Mouse (Mus musculus): ENCODE results near the gene Dhx16. TPM values are rescaled to one million over a fixed set of nuclear protein-coding genes. Genes with fewer than 3 reads are reported as not detected.

Dhx16 gene
- polyA plus RNA-seq, 1 experiment from 2014 or later: 36.8 TPM

- WGBS: 56% methylated on average over 2 of the region's 2 CpGs
Observed at GRCm38 (mm10) chr17:35939108-35939507, 59.5 kb downstream of the Dhx16 start.

DNA sequence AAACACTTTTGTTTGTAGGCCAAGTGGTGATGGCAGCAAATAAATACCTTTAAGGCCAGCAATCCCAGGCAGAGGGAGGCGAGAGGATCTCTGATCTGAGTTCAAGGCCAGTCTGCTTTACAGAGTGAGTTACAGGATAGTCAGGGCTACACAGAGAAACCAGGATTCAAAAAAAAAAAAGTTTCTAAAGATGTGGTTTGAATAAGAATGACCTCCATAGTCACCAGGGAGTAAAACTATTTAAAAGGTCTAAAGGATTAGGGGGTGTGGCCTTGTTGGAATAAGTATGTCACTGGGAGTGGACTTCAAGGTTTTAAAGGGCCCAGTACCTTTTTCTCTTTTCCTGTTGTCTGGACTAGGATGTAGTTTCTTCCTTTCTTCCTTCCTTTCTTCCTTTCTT lies 60.3 kb downstream of the Dhx16 start:
- no peak for ATAC-seq (ENCODE audit: insufficient number of reproducible peaks, low FRiP score, low TSS enrichment, low read depth)
- no peak overlapping the region for H3K9ac ChIP-seq
- no peaks in the 10 kb centered on the region for H3K27me3 ChIP-seq
- 68% methylated on average over 1 of the region's 1 CpGs for WGBS
- H3K27ac ChIP-seq: no peak overlapping the region
- no peak overlapping the region for H3K4me2 ChIP-seq
- no peaks in the 10 kb centered on the region for H3K36me3 ChIP-seq
- no peaks in the 10 kb centered on the region for H3K4me1 ChIP-seq
- H3K9me3 ChIP-seq: no peaks in the 10 kb centered on the region
- no peak overlapping the region for H3K4me3 ChIP-seq

More at GRCm38 (mm10) chr17:35939108-35939507, 59.5 kb downstream of the Dhx16 start:
- H3K4me2 ChIP-seq: no peak overlapping the region
- no peak for ATAC-seq (ENCODE audit: insufficient number of reproducible peaks, low FRiP score, low TSS enrichment, low read depth)
- H3K27me3 ChIP-seq: no peaks in the 10 kb centered on the region
- H3K36me3 ChIP-seq: no peaks in the 10 kb centered on the region
- no peaks in the 10 kb centered on the region for H3K4me1 ChIP-seq
- H3K9ac ChIP-seq: no peak overlapping the region
- no peak overlapping the region for H3K27ac ChIP-seq
- no peak overlapping the region for H3K4me3 ChIP-seq
- no peaks in the 10 kb centered on the region for H3K9me3 ChIP-seq

MicroRNAs encoded within 50 kb of the gene (microRNA counts, 519-probe panel; counts per million panel counts)
- microRNA mmu-miR-1894-3p (not detected), microRNA mmu-miR-1894-5p (not detected)

Small RNAs within 50 kb of the gene (microRNA-seq; reads per million reads assigned to microRNA genes)
- gene Gm28033 (0.82 reads per million), gene Mir1894 (not detected)

Other genes starting within 250 kb of the Dhx16 start
- gene Mucl3, start 236.1 kb upstream of the Dhx16 start, polyA plus RNA-seq (2015; fragmentation: Nextera tagmentation; extraction: Ambion mirVana): 0.09 and 0.10 TPM in 2 replicates
- 14.3 and 14.4 TPM in 2 replicates for gene Vars2, start 212.2 kb upstream of the Dhx16 start, polyA plus RNA-seq (2015; fragmentation: Nextera tagmentation; extraction: Ambion mirVana)
- gene Gtf2h4, start 206.1 kb upstream of the Dhx16 start, polyA plus RNA-seq (2015; fragmentation: Nextera tagmentation; extraction: Ambion mirVana): 36.2 and 42.2 TPM in 2 replicates
- gene Ddr1, start 175.2 kb upstream of the Dhx16 start, polyA plus RNA-seq (2015; fragmentation: Nextera tagmentation; extraction: Ambion mirVana): 81.7 and 85.2 TPM in 2 replicates
- 23.2 and 27.5 TPM in 2 replicates for gene Ier3, start 58.1 kb upstream of the Dhx16 start, polyA plus RNA-seq (2015; fragmentation: Nextera tagmentation; extraction: Ambion mirVana)
- 60.2 and 70.9 TPM in 2 replicates for gene Flot1, start 56.6 kb upstream of the Dhx16 start, polyA plus RNA-seq (2015; fragmentation: Nextera tagmentation; extraction: Ambion mirVana)
- gene Tubb5, start 41.5 kb upstream of the Dhx16 start, polyA plus RNA-seq (2015; fragmentation: Nextera tagmentation; extraction: Ambion mirVana): 811 and 833 TPM in 2 replicates
- 13.0 and 15.0 TPM in 2 replicates for gene Mdc1, start 38.3 kb upstream of the Dhx16 start, polyA plus RNA-seq (2015; fragmentation: Nextera tagmentation; extraction: Ambion mirVana)
- gene Nrm, start 18.5 kb upstream of the Dhx16 start, polyA plus RNA-seq (2015; fragmentation: Nextera tagmentation; extraction: Ambion mirVana): 55.5 and 59.0 TPM in 2 replicates
- gene Ppp1r18, start 14.2 kb upstream of the Dhx16 start, polyA plus RNA-seq (2015; fragmentation: Nextera tagmentation; extraction: Ambion mirVana): 24.8 and 28.8 TPM in 2 replicates
- gene 2310061I04Rik, start 17.6 kb downstream of the Dhx16 start, polyA plus RNA-seq (2015; fragmentation: Nextera tagmentation; extraction: Ambion mirVana): 18.0 and 23.0 TPM in 2 replicates
- gene Atat1, start 30.3 kb downstream of the Dhx16 start, polyA plus RNA-seq (2015; fragmentation: Nextera tagmentation; extraction: Ambion mirVana): 58.9 and 59.1 TPM in 2 replicates
- gene Mrps18b, start 36.6 kb downstream of the Dhx16 start, polyA plus RNA-seq (2015; fragmentation: Nextera tagmentation; extraction: Ambion mirVana): 72.4 and 77.1 TPM in 2 replicates
- 35.0 and 40.1 TPM in 2 replicates for gene Ppp1r10, start 36.6 kb downstream of the Dhx16 start, polyA plus RNA-seq (2015; fragmentation: Nextera tagmentation; extraction: Ambion mirVana)
- 84.7 and 84.9 TPM in 2 replicates for gene Abcf1, start 89.9 kb downstream of the Dhx16 start, polyA plus RNA-seq (2015; fragmentation: Nextera tagmentation; extraction: Ambion mirVana)
- gene Gnl1, start 100.0 kb downstream of the Dhx16 start, polyA plus RNA-seq (2015; fragmentation: Nextera tagmentation; extraction: Ambion mirVana): 53.7 and 60.0 TPM in 2 replicates
- 33.8 and 36.0 TPM in 2 replicates for gene Prr3, start 100.4 kb downstream of the Dhx16 start, polyA plus RNA-seq (2015; fragmentation: Nextera tagmentation; extraction: Ambion mirVana)
- 2.8 and 2.9 TPM in 2 replicates for gene H2-T24, start 140.7 kb downstream of the Dhx16 start, polyA plus RNA-seq (2015; fragmentation: Nextera tagmentation; extraction: Ambion mirVana)
- gene H2-T23, start 153.0 kb downstream of the Dhx16 start, polyA plus RNA-seq (2015; fragmentation: Nextera tagmentation; extraction: Ambion mirVana): 19.2 and 20.4 TPM in 2 replicates
- 29.0 and 32.3 TPM in 2 replicates for gene H2-T22, start 162.9 kb downstream of the Dhx16 start, polyA plus RNA-seq (2015; fragmentation: Nextera tagmentation; extraction: Ambion mirVana)
- gene Gm6034, start 163.1 kb downstream of the Dhx16 start, polyA plus RNA-seq (2015; fragmentation: Nextera tagmentation; extraction: Ambion mirVana): not detected in 2 replicates
- gene Gm11127, start 178.6 kb downstream of the Dhx16 start, polyA plus RNA-seq (2015; fragmentation: Nextera tagmentation; extraction: Ambion mirVana): not detected in 2 replicates
- not detected in 2 replicates for gene Gm19684, start 241.9 kb downstream of the Dhx16 start, polyA plus RNA-seq (2015; fragmentation: Nextera tagmentation; extraction: Ambion mirVana)
- not detected in 2 replicates for gene Gm7030, start 249.6 kb downstream of the Dhx16 start, polyA plus RNA-seq (2015; fragmentation: Nextera tagmentation; extraction: Ambion mirVana)

All from limb, embryonic 15.5 days (tissue).